Mouse (Mus musculus): Measurements from ENCODE around the gene Gm20388. TPM values are rescaled to one million over a fixed set of nuclear protein-coding genes. Genes with fewer than 3 reads are reported as not detected.
A peak's percentile ranks its signal among the peaks of the same experiment; 100 is the strongest.
"Not testable (repeated sequence)": the region's sequence is repeated elsewhere in the genome, so short reads cannot be mapped to it uniquely, and the experiment has no call there.

The Gm20388 gene
- total RNA-seq, 2 experiments from 2014 or later = not detected

- no peak for DNase-seq (ENCODE audit: low spot score in 2 of 2)
Observed at GRCm38 (mm10) chr8:124170671-124171070, 4260.0 kb downstream of the Gm20388 start.

GRCm38 (mm10) chr8:124171557-124172528, 4261.2 kb downstream of the Gm20388 start:
- no peak for DNase-seq (ENCODE audit: low spot score in 2 of 2)

GRCm38 (mm10) chr8:124173688-124174087, 4263.0 kb downstream of the Gm20388 start:
- no peak for DNase-seq (ENCODE audit: low spot score in 2 of 2)

GRCm38 (mm10) chr8:124176133-124176532, 4265.5 kb downstream of the Gm20388 start:
- DNase-seq (ENCODE audit: low spot score in 2 of 2) = no peak

GRCm38 (mm10) chr8:124177092-124177491, 4266.5 kb downstream of the Gm20388 start:
- DNase-seq (ENCODE audit: low spot score in 2 of 2) = not testable (repeated sequence)

DNA sequence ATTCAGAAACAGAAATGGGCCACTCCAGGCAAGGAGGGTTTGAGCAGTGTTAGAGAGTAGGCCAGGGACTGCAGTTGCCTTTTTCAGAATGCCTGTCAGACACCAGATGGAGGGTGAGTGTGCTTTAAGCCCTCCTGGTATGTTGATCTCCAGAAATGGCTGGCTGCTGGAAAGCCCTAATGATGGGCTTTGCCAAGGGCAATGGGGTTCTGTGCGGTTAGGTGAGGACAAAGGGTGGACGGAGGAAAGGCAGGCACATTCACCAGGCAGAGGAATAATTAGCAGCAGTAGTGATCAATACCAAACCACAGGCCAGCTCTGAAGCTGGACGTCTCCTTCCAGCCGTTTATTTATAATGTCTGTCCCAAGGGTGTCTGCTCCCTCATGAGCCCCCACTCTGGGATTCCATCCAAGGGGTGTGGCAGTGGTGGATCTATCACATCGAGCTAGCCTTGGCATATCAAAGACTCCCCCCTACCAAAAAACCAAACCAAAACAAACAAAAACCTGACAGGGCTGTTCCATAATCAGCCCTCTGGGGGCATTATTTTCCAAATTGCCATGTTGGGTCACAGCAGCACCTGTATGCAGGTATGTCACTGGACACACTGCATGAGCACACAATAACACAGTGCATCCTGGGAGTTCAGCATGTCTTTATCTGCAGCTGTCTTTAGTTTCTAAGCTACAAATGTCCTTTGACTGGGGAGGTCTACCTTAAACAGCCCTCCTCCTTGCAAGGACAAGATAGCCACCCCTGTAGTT, 4270.2 kb downstream of the Gm20388 start:
- no peak for DNase-seq (ENCODE audit: low spot score in 2 of 2)

- no peak for DNase-seq (ENCODE audit: low spot score in 2 of 2)
Observed at GRCm38 (mm10) chr8:124181751-124182150, 4271.1 kb downstream of the Gm20388 start.

DNA sequence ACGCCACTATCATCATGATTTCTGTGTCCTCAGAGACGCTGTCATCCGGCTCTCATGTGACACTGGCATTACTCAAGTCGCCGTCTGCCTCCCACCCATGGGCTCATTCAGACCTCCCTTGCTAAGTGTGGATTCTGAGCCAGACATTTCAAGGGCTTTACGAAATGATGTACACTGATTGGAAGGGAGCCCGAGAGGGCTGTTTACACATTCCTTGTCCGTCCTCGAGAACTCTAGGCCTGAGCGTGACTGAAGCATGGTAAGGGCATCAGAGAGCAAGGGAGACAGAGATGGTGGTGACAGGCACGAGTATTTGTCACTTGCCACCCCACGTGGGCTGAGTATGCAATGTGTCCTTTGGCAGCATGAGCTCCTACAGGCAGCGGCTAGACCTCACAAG, 4271.6 kb downstream of the Gm20388 start:
- DNase-seq (ENCODE audit: low spot score in 2 of 2) = no peak

DNA sequence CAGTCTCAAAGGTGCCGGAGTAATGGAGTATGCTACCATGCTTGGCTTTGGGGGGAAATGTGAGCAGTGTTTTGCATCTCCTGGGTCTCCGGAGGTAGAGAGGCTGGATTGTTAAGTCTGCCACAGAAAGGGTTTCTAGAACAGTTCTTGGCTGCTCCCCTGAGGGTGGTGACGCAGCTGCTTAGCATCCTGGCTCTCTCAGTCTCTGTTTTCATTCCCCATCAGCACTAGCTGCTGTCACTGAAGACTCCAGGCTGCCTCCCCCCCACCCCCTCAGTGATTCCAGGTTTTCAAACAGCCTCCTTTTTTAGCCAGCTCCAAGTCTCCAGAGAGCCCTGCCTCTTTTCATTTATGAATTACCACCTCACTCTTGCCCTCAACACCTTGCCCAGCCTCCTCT, 4273.4 kb downstream of the Gm20388 start:
- peak in 1 of 2 experiments; percentile 47 for DNase-seq (ENCODE audit: low spot score in 2 of 2)

GRCm38 (mm10) chr8:124184507-124184906, 4273.9 kb downstream of the Gm20388 start:
- no peak for DNase-seq (ENCODE audit: low spot score in 2 of 2)

DNA sequence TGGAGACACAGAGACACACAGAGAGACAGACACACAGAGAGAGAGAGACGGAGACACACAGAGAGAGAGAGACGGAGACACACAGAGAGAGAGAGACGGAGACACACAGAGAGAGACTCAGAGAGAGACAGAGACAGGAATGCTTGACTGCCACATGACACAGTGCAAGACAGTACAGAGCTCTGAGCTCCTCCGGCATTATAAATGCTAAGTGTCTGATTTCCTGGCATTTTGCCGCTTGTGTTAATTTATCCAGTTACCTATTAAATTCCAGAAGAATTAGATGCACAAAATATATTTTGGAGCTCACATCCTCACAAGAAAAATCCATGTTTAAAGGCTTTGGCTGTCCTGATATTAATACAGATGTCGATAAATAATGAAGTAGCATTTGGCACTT, 4274.4 kb downstream of the Gm20388 start:
- DNase-seq (ENCODE audit: low spot score in 2 of 2) = no peak

GRCm38 (mm10) chr8:124190388-124190787, 4279.7 kb downstream of the Gm20388 start:
- DNase-seq (ENCODE audit: low spot score in 2 of 2) = no peak

DNA sequence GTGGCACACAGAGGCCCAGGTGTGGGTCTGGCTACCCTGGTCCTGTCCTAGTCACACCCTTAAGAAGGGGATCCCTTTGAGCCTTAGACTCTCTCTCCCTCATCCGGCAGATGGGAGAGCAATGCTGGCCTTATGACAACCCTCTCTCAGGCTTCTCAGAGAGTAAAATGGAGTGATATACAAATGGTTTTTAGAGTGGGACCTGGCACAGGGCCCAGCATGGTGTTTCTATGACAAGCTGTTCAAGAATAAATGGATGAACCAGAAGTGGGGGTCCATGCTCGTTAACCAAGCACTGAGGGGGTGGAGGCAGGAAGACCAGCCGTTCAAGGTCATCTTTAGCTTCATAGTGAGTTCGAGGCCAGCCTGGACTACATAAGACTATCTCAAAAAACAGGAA, 4281.6 kb downstream of the Gm20388 start:
- DNase-seq (ENCODE audit: low spot score in 2 of 2) = no peak

DNA sequence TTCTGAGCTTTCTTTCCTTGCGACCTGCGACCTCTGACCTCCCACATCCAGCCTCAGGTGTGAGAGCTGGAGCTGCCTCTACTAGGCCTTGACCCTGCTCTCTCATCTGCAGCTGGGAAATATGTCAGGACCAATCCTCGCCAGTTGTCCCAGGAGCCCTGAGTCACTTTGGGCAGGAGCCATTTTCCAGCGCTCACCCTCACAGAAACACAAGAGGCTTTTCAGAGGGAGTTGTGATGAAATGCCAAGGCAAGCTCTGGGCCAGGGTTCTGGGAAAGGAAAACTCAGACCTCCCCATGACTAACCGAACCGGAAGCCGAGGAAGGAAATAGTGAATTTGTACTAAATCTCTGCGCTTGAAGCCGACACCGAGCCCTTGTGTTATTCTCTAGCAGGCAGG, 4282.3 kb downstream of the Gm20388 start:
- peak in 1 of 2 experiments; percentile 59 for DNase-seq (ENCODE audit: low spot score in 2 of 2)

GRCm38 (mm10) chr8:124193992-124194391, 4283.4 kb downstream of the Gm20388 start:
- DNase-seq (ENCODE audit: low spot score in 2 of 2) = no peak

DNA sequence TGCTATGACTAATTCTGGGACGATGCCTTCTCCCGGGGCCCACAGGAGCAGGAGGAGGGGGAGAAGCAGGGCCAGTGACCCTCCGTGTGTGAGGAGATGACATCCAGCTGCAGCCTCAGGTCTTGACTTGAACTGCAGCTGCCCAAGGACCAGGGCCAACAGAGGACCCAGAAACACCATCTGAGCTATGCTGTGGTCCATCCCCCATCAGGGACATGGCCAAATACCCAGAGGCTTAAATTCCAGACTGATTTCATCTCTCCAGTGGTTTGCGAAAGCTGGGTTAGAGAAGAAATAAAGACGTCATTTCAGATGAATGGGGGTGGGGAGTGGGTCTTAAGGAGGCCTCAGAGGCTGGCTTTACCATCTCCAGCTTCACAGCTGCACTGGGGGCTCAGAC, 4285.6 kb downstream of the Gm20388 start:
- DNase-seq (ENCODE audit: low spot score in 2 of 2) = no peak

DNA sequence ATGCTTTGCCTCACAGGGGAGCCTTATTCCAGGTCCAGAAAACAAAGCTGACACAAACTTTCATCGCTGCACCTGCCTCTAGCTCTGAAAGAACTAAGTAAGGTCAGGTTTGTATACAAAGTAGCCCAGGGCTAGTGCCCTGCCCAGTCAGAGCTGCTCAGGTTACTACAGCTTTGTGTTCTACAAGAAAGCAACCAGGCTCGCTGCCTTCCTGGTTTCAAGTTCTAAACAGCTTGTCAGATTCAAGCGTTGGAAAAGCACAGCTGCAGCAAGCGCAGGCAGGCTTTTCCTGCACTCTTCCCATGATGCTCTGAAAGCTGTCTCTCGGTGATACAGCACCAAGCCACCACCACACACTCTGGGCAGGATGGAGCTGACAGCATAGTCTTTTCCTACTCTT, 4286.2 kb downstream of the Gm20388 start:
- no peak for DNase-seq (ENCODE audit: low spot score in 2 of 2)

DNA sequence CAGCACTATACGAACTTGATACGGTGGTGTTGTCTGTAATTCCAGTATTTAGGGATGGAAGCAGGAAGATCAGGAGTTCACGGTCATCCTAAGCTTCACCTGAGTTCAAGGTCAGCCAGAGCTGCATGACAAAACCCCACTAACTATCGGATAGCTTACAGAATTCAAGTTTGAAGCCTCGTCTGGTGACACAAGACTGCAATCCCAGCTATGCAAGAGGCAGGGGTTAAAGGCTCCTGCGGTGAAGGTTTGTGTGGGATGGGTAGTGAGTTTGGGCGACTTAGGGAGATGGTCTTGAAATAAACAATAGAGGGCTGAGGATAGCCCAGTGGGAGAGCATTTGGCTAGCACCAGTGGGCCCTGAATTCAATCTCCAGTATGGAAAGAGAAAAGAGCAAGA, 4287.6 kb downstream of the Gm20388 start:
- no peak for DNase-seq (ENCODE audit: low spot score in 2 of 2)

- no peak for DNase-seq (ENCODE audit: low spot score in 2 of 2)
Observed at GRCm38 (mm10) chr8:124200400-124200799, 4289.8 kb downstream of the Gm20388 start.

DNA sequence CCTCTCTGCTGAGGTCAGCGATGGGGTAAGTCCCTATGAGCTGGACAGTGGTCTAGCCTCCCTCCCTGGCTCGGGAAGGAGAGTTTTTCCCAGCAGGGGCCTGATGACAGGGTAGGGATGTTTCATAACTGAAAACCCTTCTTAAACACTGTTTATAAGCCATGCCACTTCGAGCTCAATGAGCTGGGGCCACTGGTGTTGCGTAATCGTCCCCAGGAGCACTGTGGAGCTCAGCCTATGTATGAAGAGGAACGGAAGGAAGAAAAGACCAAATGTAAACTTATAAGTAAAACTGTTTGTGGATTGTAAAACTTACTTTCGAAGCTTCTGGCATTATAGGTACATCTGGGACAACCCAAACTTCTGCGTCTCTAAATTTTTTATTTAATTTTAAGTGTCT, 4291.1 kb downstream of the Gm20388 start:
- DNase-seq (ENCODE audit: low spot score in 2 of 2) = no peak

DNA sequence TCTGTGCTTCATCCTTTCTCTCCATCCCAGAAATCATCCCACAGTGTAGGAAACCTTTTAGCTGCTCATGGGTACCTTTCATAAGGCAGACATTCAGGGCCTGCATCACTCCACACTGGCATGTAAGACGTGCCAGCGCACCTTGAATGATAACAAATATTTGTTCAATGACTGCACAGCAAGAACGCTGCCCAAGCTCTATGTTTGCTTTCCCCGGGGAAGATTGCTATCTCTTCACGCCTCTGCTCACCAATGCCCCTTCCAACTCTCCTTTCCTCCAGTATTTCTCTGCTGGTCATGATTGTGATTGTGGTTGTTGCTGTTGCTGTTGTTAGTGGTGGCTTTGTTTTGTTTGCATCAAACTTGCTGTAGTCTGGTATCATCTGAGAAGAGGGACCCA, 4292.3 kb downstream of the Gm20388 start:
- DNase-seq (ENCODE audit: low spot score in 2 of 2) = no peak

DNA sequence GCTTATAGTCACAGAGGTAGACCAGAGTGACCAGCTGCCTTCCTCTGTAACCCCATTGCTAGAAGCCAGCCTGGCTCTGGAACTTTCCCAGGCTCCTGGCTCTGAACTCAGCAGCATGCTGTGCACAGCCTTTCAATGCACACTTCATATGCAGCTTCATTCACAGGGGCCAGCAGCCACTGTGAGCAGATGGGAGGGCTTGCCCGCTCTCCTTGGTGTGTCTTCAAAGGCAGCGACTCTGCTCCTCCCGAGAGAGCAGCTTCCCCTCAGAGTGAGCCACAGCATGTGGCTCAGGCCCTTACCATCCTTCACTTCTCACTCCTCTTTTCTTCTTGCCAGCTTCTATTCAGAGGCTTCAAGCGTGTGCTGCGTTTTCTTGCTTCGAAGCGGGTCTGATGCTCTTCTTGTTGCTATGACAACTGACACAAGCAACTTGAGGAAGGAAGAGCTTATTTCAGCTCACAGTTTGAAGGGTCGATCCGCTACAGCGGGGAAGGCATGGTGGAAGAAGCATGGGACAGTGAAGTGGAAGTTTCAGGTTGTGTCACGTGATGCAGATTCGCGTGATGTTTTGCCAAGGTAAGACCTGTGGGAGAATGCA, 4293.5 kb downstream of the Gm20388 start:
- no peak for DNase-seq (ENCODE audit: low spot score in 2 of 2)
